Mouse (Mus musculus) kidney, postnatal 36 days (tissue): ENCODE measurements at regions not wholly inside any gene's neighbourhood (a gene's known extent, or its start where the extent isn't known, plus 50 kb on each side); places are given as distances from the start of the nearest gene placed in this dataset.

Experiments used
- DNase-seq, 2 experiments: peaks; one replicate each; pipeline ENCODE4 v3.0.0; 2021 to 2022; ENCODE audit warnings: mixed read lengths in 2 of 2

DNA sequence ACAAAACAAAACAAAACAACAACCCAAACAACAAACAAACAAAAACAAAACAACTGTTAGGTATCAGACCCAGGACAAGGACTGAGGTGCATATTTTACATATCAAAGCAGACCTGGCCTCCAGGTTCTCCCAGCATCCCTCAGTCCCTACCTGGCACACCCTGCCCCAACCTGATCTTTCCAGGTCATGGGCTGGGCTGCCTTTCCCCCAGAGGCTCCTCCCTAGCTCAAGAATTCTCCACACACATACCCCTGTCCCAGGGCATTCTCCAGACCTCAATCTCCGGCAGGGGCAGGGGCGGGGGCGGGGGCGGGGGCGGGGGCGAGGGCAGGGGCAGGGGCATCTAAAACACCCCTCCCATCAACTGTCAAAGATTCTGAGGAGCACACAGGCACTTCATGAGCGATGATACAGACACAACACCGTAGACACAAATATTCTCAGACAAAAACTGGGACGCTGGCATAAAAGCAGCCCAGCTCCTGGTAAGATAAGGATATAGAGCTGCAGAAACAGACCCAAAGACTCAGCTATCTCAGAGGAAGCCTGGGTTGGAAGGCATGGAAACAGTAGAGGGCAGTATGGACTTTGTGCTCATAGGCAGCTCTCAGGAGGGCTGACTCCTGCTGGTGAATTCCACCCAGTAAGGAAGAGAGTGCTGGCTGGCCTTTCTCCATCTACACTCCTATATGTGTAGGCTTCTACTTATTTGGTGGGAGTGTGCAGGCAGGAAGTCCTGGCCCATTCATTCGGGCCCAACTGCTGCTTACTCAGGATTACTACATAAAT, 337.7 kb upstream of the Nr5a2 start:
- no peak for DNase-seq

DNA sequence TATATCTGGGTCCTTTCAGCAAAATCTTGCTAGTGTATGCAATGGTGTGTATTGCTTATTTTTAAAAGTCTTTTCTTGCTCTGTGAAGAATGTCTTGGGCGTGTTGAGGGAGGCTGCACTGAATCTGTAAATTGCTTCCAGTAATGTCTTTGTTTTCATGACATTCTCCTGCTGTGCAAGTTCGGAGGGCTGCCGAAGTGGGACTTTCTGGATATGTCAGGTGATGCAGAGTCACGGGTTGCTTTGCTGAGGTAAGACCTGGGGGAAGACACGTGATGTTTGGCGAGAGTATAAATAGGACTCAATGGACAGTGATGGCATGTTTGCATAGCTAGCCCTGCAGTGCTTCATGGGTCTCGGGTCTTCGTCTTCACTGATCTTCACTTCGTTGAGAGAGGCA, 329.2 kb upstream of the Nr5a2 start:
- no peak for DNase-seq

DNA sequence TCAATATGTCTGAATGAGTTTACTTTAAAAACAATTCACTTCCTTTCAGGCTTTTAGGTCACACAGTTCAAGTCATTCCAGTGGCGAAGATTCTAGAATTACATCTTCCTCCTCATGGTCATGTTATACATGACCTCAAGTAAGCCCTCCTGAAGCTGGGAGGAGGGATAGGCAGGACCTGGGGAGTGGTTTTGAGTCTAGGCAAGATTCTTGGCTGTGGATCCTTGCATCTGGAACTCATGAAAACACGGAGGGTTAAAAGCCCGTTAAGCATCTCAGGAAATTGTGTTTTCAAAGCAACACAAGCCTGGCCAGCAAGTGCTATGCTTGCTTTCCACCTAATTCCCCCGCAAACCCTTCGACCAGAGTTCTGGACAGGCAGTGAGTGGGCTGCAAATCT, 323.0 kb upstream of the Nr5a2 start:
- no peak for DNase-seq

DNA sequence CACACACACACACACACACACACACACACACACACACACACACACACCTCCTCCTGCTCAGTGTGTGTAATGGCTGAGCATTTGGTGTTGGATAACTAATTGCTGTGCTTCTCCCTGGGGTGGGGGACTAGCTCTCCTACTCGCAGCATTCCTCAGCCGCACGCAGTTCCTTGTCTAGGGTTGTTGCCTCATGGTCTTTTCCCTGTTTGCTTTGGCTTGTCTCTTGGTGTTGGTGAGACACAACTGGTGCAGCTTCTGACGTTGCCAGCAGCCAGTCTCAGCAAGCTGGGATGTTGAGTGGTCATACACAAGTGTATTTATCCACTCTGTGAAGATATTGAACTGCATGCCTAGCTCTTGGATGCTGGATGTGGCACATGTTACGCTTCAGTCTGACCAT, 322.2 kb upstream of the Nr5a2 start:
- no peak for DNase-seq

DNA sequence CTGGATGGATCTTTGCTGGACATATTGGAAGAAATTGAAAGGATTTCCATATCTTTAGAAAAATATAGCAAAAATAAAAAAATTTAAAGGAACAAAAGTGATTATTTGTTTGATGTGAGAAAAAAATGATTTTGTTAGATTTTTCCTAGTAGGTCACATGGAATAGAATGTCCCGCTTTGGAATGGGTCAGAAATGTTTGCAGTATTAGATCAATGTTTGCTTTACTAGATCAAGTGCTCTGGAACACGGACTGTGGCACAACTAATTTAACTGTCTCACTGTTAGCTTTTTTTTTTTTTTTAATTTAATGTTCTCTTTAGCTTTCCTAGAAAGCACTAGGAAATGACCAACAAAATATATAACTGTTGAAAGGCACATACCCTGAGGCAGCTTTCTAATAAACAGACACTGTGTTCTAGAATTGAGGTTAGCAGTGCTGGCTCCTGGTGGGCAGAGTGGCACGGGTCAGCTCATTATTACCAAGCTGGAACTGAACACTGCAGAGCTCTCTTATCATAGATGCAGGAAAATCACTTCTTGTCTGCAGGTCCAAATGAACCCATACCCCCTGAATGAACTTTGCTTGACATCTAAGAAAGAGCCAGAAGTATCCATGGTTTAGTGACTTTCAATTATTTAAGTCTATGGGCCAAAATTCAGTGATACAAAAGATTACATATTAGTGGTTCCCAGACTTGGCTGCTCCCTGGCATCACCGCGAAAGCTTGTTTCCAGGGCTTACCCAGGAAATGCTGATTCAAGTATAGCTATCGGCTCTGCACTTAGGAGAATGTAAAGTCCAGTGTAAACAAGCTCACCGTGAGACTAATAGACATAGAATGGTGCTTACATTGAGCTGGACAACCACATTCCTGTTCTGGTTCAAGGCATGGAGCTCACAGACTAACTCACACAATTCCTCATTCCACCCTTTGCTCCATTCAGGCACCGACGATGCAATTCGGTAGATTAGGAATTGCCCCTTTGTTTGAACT, 320.4 kb upstream of the Nr5a2 start:
- DNase-seq: no peak

DNA sequence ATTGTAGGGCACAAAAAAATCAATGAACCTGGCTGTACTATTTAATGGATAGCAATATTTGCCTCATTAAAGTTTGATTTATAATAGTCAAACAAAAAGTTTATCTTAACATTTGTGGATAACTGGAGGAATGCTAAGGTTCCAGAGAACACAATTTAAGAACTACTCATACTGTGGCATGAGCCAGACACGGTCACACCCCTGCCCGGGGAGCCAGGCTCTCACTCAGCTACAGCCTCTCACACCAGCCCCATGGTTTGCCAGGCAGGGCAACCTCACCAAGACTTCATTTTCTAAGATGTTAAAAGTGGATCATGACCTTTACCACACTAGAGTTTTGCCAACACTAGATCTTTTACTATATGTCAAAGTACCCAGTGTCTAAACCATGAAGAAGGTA, 319.7 kb upstream of the Nr5a2 start:
- DNase-seq: no peak

DNA sequence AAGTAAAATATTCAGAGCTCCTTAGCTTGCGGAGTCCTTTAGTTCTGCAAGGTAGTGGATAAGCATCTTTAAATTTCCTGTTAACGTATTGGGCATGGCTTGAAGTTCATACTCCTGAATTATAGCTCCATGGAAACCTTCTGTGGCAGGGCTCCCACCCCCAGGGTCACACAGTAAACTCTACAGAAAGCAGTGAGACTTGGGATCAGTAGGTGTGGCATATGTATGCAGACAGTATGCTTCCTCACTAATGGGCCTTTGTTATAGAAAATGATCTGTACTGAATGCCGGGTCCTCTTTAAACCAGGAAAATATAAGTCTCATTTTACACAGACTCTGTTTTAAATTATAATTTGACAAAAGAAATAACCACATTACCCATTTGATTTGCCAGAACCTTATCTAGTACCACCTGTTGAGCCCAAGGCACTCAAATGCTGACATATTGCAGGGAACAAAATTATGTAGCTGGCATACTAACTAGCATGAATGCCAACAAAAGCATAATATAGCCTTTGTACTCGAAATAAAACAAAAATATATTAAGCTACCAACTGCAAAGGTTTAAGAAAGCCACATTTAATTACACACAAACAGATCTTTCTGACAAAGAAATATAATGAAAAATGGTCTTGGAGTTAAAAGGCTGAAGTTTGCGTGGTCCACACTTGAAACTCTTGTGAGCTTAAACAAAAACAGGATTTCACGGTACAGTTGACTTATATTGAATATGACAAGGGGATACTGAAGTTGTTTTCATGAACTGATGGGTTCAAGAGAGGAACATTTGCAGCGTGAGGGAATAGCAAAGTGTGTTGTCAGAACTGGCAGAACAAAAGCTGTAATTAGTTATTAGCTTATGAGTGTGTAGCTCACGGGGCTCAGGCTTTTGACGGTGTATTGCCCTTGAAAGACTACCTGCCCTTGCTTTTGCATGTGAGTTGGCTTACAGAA, 310.7 kb upstream of the Nr5a2 start:
- no peak for DNase-seq

DNA sequence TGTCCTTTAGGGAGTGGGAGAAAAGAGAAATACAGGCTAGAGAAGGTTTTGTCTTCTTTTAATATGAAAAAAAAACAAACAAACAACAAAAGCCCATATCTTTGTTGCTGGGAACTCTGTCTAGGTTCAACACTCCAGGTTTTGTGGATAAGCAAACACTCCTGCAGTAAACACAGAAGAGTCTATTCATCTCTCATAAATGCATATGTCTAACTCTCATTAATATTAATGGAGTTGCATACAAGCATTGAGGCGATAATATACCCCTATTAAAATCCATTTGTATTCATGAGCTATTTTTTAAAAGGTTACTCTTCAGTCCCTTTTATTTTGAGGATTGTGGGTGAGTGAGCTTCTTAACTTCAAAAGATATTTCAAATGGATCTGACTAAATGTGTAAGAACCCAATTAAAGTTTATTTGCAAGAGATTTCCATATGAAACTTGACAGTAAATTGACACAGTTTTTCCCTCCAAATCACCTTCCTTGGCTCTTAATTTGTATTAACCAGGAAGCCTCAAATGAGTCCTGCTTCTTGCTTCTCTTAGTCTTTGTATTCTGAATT, 302.6 kb upstream of the Nr5a2 start:
- DNase-seq: no peak

DNA sequence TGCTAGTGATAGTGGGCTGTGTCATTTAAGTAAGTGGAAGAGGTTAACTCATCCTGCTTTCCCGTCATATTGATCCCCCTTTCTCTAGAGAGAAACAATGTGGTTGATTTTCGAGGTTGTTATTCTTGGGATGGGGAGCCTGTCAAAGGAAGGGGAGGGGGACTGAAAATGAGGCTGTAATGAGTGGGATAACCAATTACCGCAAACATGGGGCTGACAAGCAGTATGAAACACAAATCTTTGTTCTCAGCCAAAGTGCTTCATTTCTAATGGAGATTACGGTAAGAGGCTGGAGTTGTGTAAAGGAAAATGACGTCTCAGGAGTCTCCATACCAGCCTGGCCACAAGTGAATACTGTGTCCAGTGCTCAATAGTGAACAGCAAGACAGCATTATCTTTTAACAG, 301.9 kb upstream of the Nr5a2 start:
- DNase-seq: no peak

DNA sequence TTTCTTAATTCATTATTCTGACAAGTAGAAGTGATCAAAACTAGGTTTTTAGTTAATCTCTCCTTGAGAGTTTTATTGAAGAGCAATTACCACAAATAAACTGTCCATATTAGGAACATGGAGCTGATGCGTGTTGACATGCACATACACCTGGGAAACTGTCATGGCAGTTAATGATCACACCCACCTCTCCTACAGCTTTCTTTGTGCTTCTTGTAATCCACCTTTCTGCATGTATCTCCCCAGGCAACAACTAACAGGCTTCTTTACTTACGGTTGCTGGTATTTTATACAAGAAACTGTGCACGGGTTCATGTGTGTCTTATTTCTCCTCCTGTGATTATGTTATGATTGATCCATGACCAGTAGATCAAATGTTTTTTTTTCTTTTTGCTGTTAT, 296.0 kb upstream of the Nr5a2 start:
- no peak for DNase-seq

DNA sequence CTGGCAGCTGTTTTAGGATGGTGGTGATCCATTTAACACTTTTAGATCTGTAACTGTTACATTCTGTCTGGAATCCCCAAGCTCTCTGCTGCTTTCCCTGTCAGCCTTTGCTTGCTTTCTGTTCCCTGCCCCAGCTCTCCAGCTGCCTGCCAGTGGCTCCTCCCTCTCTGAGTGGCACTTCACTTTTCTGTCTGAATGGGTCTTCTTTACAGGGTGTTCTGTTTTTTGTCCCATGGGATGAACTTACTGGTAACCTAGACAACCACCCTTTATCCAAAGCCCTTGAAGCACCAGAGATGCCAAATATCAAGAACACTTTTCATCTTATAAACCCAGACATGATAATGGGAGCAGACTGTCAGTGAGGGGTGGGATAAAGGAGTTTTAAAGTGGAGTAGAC, 294.8 kb upstream of the Nr5a2 start:
- DNase-seq: no peak

DNA sequence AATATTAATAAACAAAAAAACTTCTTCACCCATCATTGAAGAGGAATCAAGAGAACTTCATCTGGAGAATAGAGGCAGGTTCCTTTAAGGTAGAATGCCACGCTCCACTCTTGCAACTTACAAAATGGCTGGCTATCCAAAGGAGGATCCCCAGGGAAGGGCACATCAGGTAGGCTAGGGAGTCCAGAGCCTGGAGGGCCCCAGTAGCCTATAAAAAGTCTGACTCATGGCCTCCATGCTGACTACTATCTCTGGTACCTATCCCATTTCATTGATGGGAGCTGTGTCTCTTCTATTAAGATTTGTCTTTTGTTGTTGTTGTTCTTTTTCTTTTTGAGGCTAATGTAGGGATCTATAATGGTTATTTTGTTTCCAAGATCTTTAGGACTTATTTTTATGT, 294.4 kb upstream of the Nr5a2 start:
- no peak for DNase-seq

DNA sequence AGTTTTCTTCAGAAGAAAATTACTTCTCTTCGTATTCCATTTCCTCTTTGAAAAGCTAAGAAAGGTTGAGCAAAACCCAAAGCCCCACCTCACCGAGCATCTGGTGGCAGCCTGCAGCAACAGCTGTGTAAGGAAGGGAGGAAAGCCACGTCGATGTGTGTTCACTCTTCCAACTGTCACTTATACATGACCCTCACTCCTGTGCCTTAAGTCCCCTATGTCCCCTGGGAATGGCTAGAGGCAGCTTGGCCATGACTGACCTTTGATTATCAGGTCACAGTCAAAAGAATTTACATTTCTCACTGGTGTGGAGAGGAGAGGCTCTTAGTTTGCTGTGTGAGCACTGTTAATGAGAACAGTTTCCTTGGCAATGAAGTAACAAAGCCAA, 266.8 kb upstream of the Nr5a2 start:
- no peak for DNase-seq

DNA sequence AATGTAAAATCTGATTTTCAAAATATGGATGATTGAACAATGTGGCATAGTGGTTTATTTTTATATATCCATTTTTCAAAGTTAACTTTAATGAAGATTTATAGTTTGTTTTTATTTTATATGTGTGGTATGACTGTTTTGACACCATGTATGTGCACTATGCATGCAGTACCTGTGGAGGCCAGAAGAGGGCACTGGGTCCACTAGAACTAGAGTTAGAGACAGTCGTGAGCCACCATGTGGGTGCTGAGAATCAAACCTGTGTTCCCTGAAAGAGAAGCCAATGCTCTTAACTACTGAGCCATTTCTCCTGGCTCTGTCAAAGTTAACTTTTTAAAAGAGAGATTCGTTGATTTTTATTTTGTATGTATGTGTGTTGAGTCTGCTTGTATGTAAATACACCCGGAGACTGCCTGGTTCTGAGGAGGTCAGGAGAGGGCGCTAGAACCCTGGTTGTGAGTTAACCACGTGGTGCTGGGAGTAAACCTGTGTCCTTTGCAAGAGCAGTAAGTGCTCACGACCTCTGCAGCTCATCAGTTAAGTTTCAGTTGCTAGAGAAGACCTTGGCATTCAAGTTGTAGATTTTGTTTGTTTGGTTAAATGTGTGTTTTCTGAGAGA, 266.3 kb upstream of the Nr5a2 start:
- DNase-seq: peak in 1 of 2 experiments; percentile 45

DNA sequence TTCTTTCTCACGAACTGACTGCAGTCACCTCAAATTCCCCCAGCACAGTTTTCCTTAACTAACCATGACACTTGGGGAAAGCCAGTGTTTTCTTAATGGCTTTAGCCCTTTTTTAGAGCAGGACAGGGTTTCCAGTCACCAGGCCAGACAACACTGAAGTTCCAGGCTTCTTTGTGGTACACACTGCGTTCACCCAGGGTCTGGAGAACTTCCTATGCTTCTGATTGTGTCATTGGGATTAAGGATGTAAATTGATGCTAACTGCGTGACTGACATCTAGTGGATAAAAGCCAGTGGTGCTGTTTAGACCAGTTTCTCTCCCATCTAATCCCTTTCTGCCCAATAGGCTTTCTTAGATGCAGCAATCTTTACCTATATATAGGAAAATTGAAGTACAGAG, 265.2 kb upstream of the Nr5a2 start:
- DNase-seq: peak; percentile 24 to 35

DNA sequence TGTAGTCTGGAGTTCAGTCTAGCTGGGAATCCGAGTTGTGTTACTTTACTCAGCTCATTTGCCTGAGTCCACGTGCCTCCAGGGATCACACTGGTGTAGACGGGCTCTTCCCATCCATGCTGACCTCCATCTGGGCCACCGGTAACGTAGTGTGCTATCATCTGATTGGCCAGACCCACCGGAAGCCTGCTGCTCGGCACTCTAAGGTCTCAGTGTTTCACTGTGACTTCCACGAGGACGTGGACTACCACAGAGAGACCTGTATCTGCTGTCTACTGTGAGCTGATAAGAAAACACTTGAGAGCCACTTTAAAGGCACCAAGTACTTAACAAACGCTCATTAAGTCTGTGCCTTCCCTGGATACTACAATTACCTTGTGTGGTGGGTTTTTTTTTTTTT, 262.8 kb upstream of the Nr5a2 start:
- no peak for DNase-seq

DNA sequence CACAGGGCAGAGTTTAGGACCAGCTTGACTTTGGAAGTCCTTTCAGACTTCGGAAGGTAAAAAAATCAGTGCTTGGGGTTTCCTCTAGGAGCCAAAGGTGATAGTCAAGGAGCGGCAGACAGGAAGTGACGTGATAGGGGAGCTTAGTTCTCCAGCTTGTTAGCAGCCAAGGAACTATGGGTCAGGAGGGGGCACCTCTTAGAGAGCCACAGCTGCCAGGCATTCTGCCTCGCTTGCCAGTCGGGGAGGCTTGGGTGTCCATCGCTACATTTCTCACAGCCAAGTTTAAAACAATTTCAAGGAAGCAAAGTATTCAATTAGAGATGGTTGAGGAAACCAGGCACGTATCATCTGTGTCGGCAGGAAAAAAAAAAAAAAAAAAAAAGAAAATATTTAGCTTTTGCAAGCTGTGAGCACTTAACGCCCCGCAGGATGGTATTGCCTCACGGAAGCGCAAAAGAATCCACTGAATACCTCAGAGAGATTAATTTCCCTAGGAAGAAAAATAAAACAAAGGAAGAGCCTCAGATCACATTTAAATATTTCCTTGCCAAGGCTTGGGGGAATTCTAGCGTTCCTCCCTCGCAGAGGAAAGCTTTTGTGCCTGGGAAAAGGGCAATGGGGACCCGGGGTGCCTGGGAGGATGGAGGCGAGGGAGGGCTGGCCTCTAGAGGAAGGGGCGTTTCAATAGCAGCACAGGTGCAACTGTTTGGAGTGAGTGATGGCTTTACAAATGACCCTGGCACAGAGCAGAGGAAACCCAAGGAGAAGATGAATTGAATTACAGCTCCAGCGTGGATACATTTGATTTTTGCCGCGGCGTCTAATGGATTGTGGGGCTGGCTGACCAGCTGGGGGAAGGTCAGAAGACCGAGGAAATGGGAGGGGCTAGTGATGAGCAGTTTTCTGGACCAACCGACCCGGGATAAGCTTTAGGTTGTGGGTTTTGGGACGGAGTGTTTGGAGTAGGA, 261.1 kb upstream of the Nr5a2 start:
- DNase-seq: peak; percentile 8 to 16

DNA sequence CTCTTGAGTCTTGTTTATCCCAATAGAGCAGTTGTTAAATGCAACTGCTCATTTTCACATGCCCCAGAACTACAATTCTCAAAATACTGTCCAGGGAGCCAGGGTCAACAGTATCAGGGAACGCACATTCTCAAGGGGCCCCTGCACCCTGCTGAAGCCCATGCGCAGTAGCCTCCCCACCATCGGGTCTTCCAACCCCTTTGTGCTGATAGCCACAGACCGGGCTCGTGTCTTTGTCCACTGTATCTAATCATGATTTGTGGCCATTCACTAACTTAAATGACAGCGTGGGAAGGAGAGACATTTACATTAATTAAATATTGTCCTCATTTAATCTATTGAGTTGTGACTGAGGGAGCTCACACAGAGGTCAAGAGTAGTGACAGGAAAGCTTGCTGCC, 260.0 kb upstream of the Nr5a2 start:
- no peak for DNase-seq

DNA sequence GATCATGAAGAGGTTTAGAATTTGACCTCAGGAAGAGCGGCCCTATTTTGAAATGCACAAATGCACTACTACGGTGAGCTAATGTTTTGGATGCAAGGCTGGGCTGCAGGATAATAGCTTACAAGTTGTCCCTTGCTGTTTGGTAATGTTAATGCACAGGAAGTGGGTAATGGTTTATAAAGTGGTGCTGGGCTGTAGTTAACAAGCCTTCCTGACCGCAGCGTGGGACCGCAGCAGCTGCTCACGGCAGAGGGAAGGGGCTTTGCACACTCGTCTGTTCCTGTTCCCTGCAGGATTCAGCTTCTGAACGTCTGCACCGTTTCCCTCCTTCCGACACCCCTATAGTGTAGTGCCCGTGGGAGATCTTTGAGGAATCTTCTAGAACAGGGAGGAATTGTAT, 258.4 kb upstream of the Nr5a2 start:
- DNase-seq: no peak

DNA sequence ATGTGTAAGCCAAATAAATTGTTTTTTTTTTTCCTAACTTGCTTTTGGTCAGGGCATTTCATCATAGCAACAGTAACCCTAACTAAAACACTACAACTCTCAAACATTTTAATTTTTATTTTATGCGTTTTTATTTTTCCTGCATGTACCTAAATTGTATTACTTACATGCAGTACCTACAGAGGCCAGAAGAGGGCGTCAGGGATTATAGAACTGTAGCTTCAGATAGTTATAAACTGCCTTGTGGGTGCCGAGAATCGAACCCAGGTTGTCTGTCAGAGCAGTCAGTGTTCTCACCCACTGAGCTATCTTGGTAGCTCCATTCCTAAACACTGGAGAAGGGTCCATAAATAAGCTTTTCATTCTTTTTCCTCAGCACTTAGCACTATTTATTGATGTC, 257.8 kb upstream of the Nr5a2 start:
- DNase-seq: no peak

DNA sequence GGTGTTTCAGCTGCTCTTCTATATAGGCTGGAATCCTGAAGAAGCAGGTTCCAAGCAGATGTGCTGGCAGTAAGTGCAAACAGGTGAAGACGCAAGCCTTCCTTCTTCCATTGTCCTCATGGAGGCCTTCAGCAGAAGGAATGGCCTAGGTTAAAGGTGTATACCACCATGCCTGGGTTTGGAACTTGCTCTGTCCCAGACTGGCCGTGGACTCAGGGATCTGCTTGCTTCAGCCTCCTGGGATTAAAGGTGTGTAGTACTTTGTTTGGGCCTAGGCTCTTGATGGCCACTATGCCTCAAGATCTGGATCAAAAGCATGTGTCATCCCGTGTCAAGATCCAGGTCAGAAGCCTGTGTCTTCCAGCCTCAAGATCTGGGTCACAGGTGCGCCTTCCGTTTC, 257.0 kb upstream of the Nr5a2 start:
- DNase-seq: no peak
